In genomic region chr17:74396766-74397165, GRCm38 (mm10) we compare ENCODE assay signal across 8 mouse cellular contexts. TPM values are rescaled to one million over a fixed set of nuclear protein-coding genes. Genes with fewer than 3 reads are reported as not detected.
A peak's percentile ranks its signal among the peaks of the same experiment; 100 is the strongest.
DNase-seq lines count a peak whose midpoint lies in the region; ATAC-seq and TF ChIP-seq lines count a peak whose summit lies in the region.

No protein-coding gene starts in this region.

- no peak overlapping the region for H3K9ac ChIP-seq in kidney, postnatal 0 days (ENCODE audit: low read depth, low read length)
- H3K9ac ChIP-seq in limb, embryonic 13.5 days, result 0 out of 2 replicates have a peak overlapping the region, but pooled peaks have one; percentile 90

- no peak for TF ChIP-seq POLR2A in small intestine, adult 2 months (IDR thresholded peaks at IDR 0.05; ENCODE audit: low read depth, low read length)

- no peak for ATAC-seq in kidney, postnatal 0 days (replicated peaks; ENCODE audit: low FRiP score, low read depth)
- no peak for ATAC-seq in limb, embryonic 13.5 days (ENCODE audit: low FRiP score, low read depth)

- 0 out of 2 replicates have a peak, but pooled peaks cover 2% of the 10 kb centered on the region for H3K4me1 ChIP-seq in kidney, postnatal 0 days (replicated peaks; ENCODE audit: insufficient read depth, low read length)
- H3K4me1 ChIP-seq in forebrain, embryonic 10.5 days, result peaks cover 17% of the 10 kb centered on the region
- H3K4me1 ChIP-seq in limb, embryonic 13.5 days, result peaks cover 7% of the 10 kb centered on the region
- peaks cover under 1% of the 10 kb centered on the region; the same call in 1 of the 2 replicates for H3K4me1 ChIP-seq in small intestine, adult 2 months (ENCODE audit: control insufficient read depth, insufficient read depth, insufficient read length, low read length)

- H3K27ac ChIP-seq in kidney, postnatal 0 days, result no peak overlapping the region
- H3K27ac ChIP-seq in forebrain, embryonic 10.5 days, result no peak overlapping the region
- H3K27ac ChIP-seq in limb, embryonic 13.5 days, result no peak overlapping the region
- H3K27ac ChIP-seq in small intestine, adult 2 months (ENCODE audit: insufficient read depth, low read depth, low read length), result 0 out of 2 replicates have a peak overlapping the region, but pooled peaks have one; percentile 31

- H3K4me3 ChIP-seq in kidney, postnatal 0 days (replicated peaks; ENCODE audit: low read depth, low read length), result no peak overlapping the region
- peak overlapping the region; percentile 96 for H3K4me3 ChIP-seq in forebrain, embryonic 10.5 days
- peak overlapping the region; percentile 93 for H3K4me3 ChIP-seq in limb, embryonic 13.5 days
- H3K4me3 ChIP-seq in small intestine, adult 2 months (ENCODE audit: low read depth, low read length), result no peak overlapping the region

- WGBS in kidney, postnatal 0 days, result 77% methylated on average over 4 of the region's 4 CpGs
- WGBS in forebrain, embryonic 10.5 days, result 87% methylated on average over 4 of the region's 4 CpGs
- WGBS in limb, embryonic 13.5 days, result 85% methylated on average over 4 of the region's 4 CpGs
- WGBS in small intestine, adult 2 months, result 38% methylated on average over 4 of the region's 4 CpGs

- DNase-seq in kidney, postnatal 0 days (ENCODE audit: low spot score), result no peak
- DNase-seq in kidney, adult 11 months, result no peak
- DNase-seq in forebrain, embryonic 10.5 days (ENCODE audit: extremely low spot score, low spot score), result no peak
- DNase-seq in T-cell, adult 2 months (ENCODE audit: low spot score), result no peak
- DNase-seq in layer of hippocampus, postnatal 14 days (ENCODE audit: low spot score in 2 of 2), result no peak
- DNase-seq in kidney, postnatal 25 days, result no peak

- no peak for TF ChIP-seq CTCF in kidney, postnatal 0 days (IDR thresholded peaks at IDR 0.05; ENCODE audit: low read depth)
- TF ChIP-seq CTCF in small intestine, adult 2 months (IDR thresholded peaks at IDR 0.05; ENCODE audit: extremely low read depth, insufficient read length, insufficient replicate concordance, low read depth, low read length), result no peak

- H3K4me2 ChIP-seq in kidney, postnatal 0 days (ENCODE audit: low read length), result peak overlapping the region; percentile 61
- H3K4me2 ChIP-seq in limb, embryonic 13.5 days (replicated peaks), result peak overlapping the region; percentile 68

- H3K27me3 ChIP-seq in kidney, postnatal 0 days (ENCODE audit: insufficient read depth, low read length), result no peaks in the 10 kb centered on the region
- H3K27me3 ChIP-seq in forebrain, embryonic 10.5 days (ENCODE audit: poor library complexity, severe bottlenecking), result no peaks in the 10 kb centered on the region
- H3K27me3 ChIP-seq in limb, embryonic 13.5 days, result no peaks in the 10 kb centered on the region
- H3K27me3 ChIP-seq in small intestine, adult 2 months (ENCODE audit: control insufficient read depth, insufficient read depth, low read length), result no peaks in the 10 kb centered on the region

- H3K9me3 ChIP-seq in kidney, postnatal 0 days (replicated peaks; ENCODE audit: low read length), result no peaks in the 10 kb centered on the region
- no peaks in the 10 kb centered on the region for H3K9me3 ChIP-seq in forebrain, embryonic 10.5 days
- no peaks in the 10 kb centered on the region for H3K9me3 ChIP-seq in limb, embryonic 13.5 days

- no peaks in the 10 kb centered on the region for H3K36me3 ChIP-seq in kidney, postnatal 0 days (ENCODE audit: insufficient read depth, low read length)
- H3K36me3 ChIP-seq in forebrain, embryonic 10.5 days (replicated peaks), result peaks cover under 1% of the 10 kb centered on the region
- H3K36me3 ChIP-seq in limb, embryonic 13.5 days, result peaks cover under 1% of the 10 kb centered on the region; the same call in 1 of the 2 replicates
- H3K36me3 ChIP-seq in small intestine, adult 2 months (ENCODE audit: control insufficient read depth, insufficient read depth, low read length), result peaks cover under 1% of the 10 kb centered on the region; the same call in 1 of the 2 replicates

RNA-seq across cellular contexts. Expression of gene Slc30a6, which starts 1.4 kb away (rescaled TPM):
- polyA plus RNA-seq in kidney, postnatal 0 days (2015; fragmentation: Nextera tagmentation; extraction: Ambion mirVana), result 39.0 and 42.3 TPM in 2 replicates
- polyA plus RNA-seq in forebrain, embryonic 10.5 days (2016; fragmentation: Nextera tagmentation; extraction: Ambion mirVana), result 33.8 and 35.4 TPM in 2 replicates
- 43.3 TPM in 2 replicates for polyA plus RNA-seq in limb, embryonic 13.5 days (2015; fragmentation: Nextera tagmentation; extraction: Ambion mirVana)
- 9.6 and 14.6 TPM in 2 replicates for polyA plus RNA-seq in small intestine, adult 2 months (2012; rRNA removed)
- total RNA-seq in layer of hippocampus, postnatal 14 days (2021), result 10 to 100 TPM; 19.9 to 20.0 TPM

RNA-seq across cellular contexts. Expression of gene Spast, which starts 58.0 kb away (rescaled TPM):
- polyA plus RNA-seq in kidney, postnatal 0 days (2015; fragmentation: Nextera tagmentation; extraction: Ambion mirVana), result 12.9 and 13.9 TPM in 2 replicates
- polyA plus RNA-seq in forebrain, embryonic 10.5 days (2016; fragmentation: Nextera tagmentation; extraction: Ambion mirVana), result 12.6 and 12.7 TPM in 2 replicates
- polyA plus RNA-seq in limb, embryonic 13.5 days (2015; fragmentation: Nextera tagmentation; extraction: Ambion mirVana), result 17.4 and 17.7 TPM in 2 replicates
- polyA plus RNA-seq in small intestine, adult 2 months (2012; rRNA removed), result 3.6 and 7.0 TPM in 2 replicates
- total RNA-seq in layer of hippocampus, postnatal 14 days (2021), result 10 to 100 TPM; 65.9 to 66.0 TPM

Comparison
In these comparisons a context has a peak if more than half of its experiments do, and no peak if none do; other contexts are left out.
1. H3K4me3 ChIP-seq: peak in forebrain, embryonic 10.5 days (single experiment) and limb, embryonic 13.5 days (single experiment); none in kidney, postnatal 0 days (single experiment) and small intestine, adult 2 months (single experiment).